Mouse (Mus musculus) midbrain, embryonic 10.5 days (tissue): Measurements from ENCODE around the gene Hyal3. TPM values are rescaled to one million over a fixed set of nuclear protein-coding genes. Genes with fewer than 3 reads are reported as not detected.

Source experiments
- DNase-seq: peaks from one replicate; pipeline ENCODE4 v3.0.0-alpha.2; 2017; ENCODE audit warnings: low spot score
- H3K27ac ChIP-seq: fragments of 300-500 bp; sonication (generic); replicated peaks from 2 replicates; pipeline ENCODE4 v1.5.1; 2016; ENCODE audit warnings: mild to moderate bottlenecking
- H3K27me3 ChIP-seq: fragments of 300-500 bp; sonication (generic); 2 replicates; pipeline ENCODE4 v1.6.1; 2016; ENCODE audit warnings: low read depth, mild to moderate bottlenecking; ENCODE audit not compliant: poor library complexity, severe bottlenecking
- H3K36me3 ChIP-seq: fragments of 300-500 bp; sonication (generic); 2 replicates; pipeline ENCODE4 v1.6.1; 2016; ENCODE audit warnings: mild to moderate bottlenecking, moderate library complexity
- H3K4me1 ChIP-seq: fragments of 300-500 bp; sonication (generic); 2 replicates; pipeline ENCODE4 v1.6.1; 2016
- H3K4me3 ChIP-seq: fragments of 300-500 bp; sonication (generic); 2 replicates; pipeline ENCODE4 v1.5.1; 2016; ENCODE audit warnings: mild to moderate bottlenecking, moderate library complexity
- H3K9me3 ChIP-seq: fragments of 300-500 bp; sonication (generic); replicated peaks from 2 replicates; pipeline ENCODE4 v1.6.1; 2016; ENCODE audit warnings: mild to moderate bottlenecking
- WGBS: fragments of 180-500 bp; shearing (Covaris S2); methylation state at CpG from one replicate; pipeline ENCODE4 v1.1.7; 2016; 5-methylcytosine and 5-hydroxymethylcytosine counted together
- polyA plus RNA-seq: library from polyadenylated mRNA; unstranded; fragments of >200 nt; fragmentation: Nextera tagmentation; extraction: Ambion mirVana; gene quantifications from 2 replicates; pipeline ENCODE4 v1.2.1, GENCODE M21; 2016

The Hyal3 gene
- polyA plus RNA-seq, 1 experiment from 2014 or later = 0.62 TPM

- peaks cover 44% of the 10 kb centered on the region for H3K36me3 ChIP-seq
- no peak for DNase-seq
- H3K27me3 ChIP-seq = peaks cover 10% of the 10 kb centered on the region
- no peak overlapping the region for H3K27ac ChIP-seq
- H3K4me3 ChIP-seq = peak overlapping the region; percentile 68; the same call in 1 of the 2 replicates
- H3K4me1 ChIP-seq = peaks cover 59% of the 10 kb centered on the region
- H3K9me3 ChIP-seq = no peaks in the 10 kb centered on the region
- 88% methylated on average over 11 of the region's 11 CpGs for whole genome bisulfite sequencing
These were observed 37.3 kb upstream of the Hyal3 start for GRCm38 (mm10) chr9:107543299-107543698.

GRCm38 (mm10) chr9:107544196-107544700 is 36.4 kb upstream of the Hyal3 start:
- 96% methylated on average over 17 of the region's 17 CpGs for WGBS
- Histone ChIP-seq H3K4me3 (no peak overlapping the region), H3K9me3 (no peaks in the 10 kb centered on the region), H3K27me3 (peaks cover 19% of the 10 kb centered on the region), H3K4me1 (peaks cover 59% of the 10 kb centered on the region), H3K36me3 (peaks cover 34% of the 10 kb centered on the region), H3K27ac (no peak overlapping the region)
- DNase-seq = no peak

- 93% methylated on average over 12 of the region's 12 CpGs for WGBS
- Histone ChIP-seq H3K4me3 (no peak overlapping the region), H3K27ac (no peak overlapping the region), H3K36me3 (peaks cover 29% of the 10 kb centered on the region), H3K27me3 (peaks cover 24% of the 10 kb centered on the region), H3K4me1 (peaks cover 60% of the 10 kb centered on the region), H3K9me3 (no peaks in the 10 kb centered on the region)
- no peak for DNase-seq
These were observed 35.9 kb upstream of the Hyal3 start for GRCm38 (mm10) chr9:107544729-107545128.

GRCm38 (mm10) chr9:107545199-107545598 is 35.4 kb upstream of the Hyal3 start:
- H3K4me1 ChIP-seq = peaks cover 65% of the 10 kb centered on the region
- peaks cover 25% of the 10 kb centered on the region for H3K36me3 ChIP-seq
- H3K4me3 ChIP-seq = no peak overlapping the region
- H3K27me3 ChIP-seq = peaks cover 29% of the 10 kb centered on the region
- WGBS = 91% methylated on average over 10 of the region's 10 CpGs
- no peak for DNase-seq
- no peaks in the 10 kb centered on the region for H3K9me3 ChIP-seq
- H3K27ac ChIP-seq = no peak overlapping the region

GRCm38 (mm10) chr9:107545602-107546001 is 35.0 kb upstream of the Hyal3 start:
- Histone ChIP-seq H3K4me3 (no peak overlapping the region), H3K4me1 (peaks cover 67% of the 10 kb centered on the region), H3K27me3 (peaks cover 33% of the 10 kb centered on the region), H3K27ac (no peak overlapping the region), H3K9me3 (no peaks in the 10 kb centered on the region), H3K36me3 (peaks cover 23% of the 10 kb centered on the region)
- WGBS = 8% methylated on average over 3 of the region's 3 CpGs
- peak; percentile 77 for DNase-seq

- H3K4me1 ChIP-seq = peaks cover 70% of the 10 kb centered on the region
- peak; percentile 90 for DNase-seq
- peaks cover 47% of the 10 kb centered on the region for H3K27me3 ChIP-seq
- peak within 1 kb of the TSS; percentile 46 for H3K27ac ChIP-seq
- peak within 1 kb of the TSS; percentile 44 for H3K4me3 ChIP-seq
- WGBS = 6% methylated on average over 20 of the region's 20 CpGs
- no peaks in the 10 kb centered on the region for H3K9me3 ChIP-seq
- peaks cover 23% of the 10 kb centered on the region for H3K36me3 ChIP-seq
These were observed 33.6 kb upstream of the Hyal3 start, which contains the start of gene Zmynd10 for GRCm38 (mm10) chr9:107547026-107547425. Gene Zmynd10 (plus strand): TSS chr9:107547298.

GRCm38 (mm10) chr9:107547957-107548356 is 32.7 kb upstream of the Hyal3 start:
- H3K36me3 ChIP-seq = peaks cover 23% of the 10 kb centered on the region
- H3K27ac ChIP-seq = 0 out of 2 replicates have a peak overlapping the region, but pooled peaks have one; percentile 5
- 81% methylated on average over 5 of the region's 5 CpGs for WGBS
- H3K27me3 ChIP-seq = peaks cover 56% of the 10 kb centered on the region
- peaks cover 70% of the 10 kb centered on the region for H3K4me1 ChIP-seq
- H3K4me3 ChIP-seq = no peak overlapping the region
- no peak for DNase-seq
- no peaks in the 10 kb centered on the region for H3K9me3 ChIP-seq

GRCm38 (mm10) chr9:107548820-107549219 is 31.8 kb upstream of the Hyal3 start:
- no peaks in the 10 kb centered on the region for H3K9me3 ChIP-seq
- 90% methylated on average over 10 of the region's 10 CpGs for WGBS
- DNase-seq = no peak
- no peak overlapping the region for H3K4me3 ChIP-seq
- peaks cover 71% of the 10 kb centered on the region for H3K4me1 ChIP-seq
- peaks cover 16% of the 10 kb centered on the region for H3K36me3 ChIP-seq
- peaks cover 63% of the 10 kb centered on the region for H3K27me3 ChIP-seq
- H3K27ac ChIP-seq = no peak overlapping the region

GRCm38 (mm10) chr9:107549297-107550074 is 31.1 kb upstream of the Hyal3 start:
- 0 out of 2 replicates have a peak overlapping the region, but pooled peaks have one; percentile 58 for H3K4me3 ChIP-seq
- 89% methylated on average over 20 of the region's 20 CpGs for WGBS
- H3K4me1 ChIP-seq = peaks cover 76% of the 10 kb centered on the region
- H3K9me3 ChIP-seq = no peaks in the 10 kb centered on the region
- peaks cover 63% of the 10 kb centered on the region for H3K27me3 ChIP-seq
- H3K27ac ChIP-seq = no peak overlapping the region
- DNase-seq = no peak
- peaks cover 9% of the 10 kb centered on the region for H3K36me3 ChIP-seq

- Histone ChIP-seq H3K9me3 (no peaks in the 10 kb centered on the region), H3K4me1 (peaks cover 81% of the 10 kb centered on the region), H3K4me3 (peak overlapping the region; percentile 58), H3K27me3 (peaks cover 63% of the 10 kb centered on the region), H3K36me3 (no peaks in the 10 kb centered on the region), H3K27ac (peak overlapping the region; percentile 80)
- 17% methylated on average over 23 of the region's 23 CpGs for WGBS
- no peak for DNase-seq
These were observed 30.0 kb upstream of the Hyal3 start for GRCm38 (mm10) chr9:107550491-107551116.

- peak; percentile 76 for DNase-seq
- Histone ChIP-seq H3K9me3 (no peaks in the 10 kb centered on the region), H3K27me3 (peaks cover 63% of the 10 kb centered on the region), H3K36me3 (peaks cover under 1% of the 10 kb centered on the region; the same call in 1 of the 2 replicates), H3K4me3 (peak within 1 kb of the TSS; percentile 58), H3K4me1 (peaks cover 82% of the 10 kb centered on the region), H3K27ac (peak within 1 kb of the TSS; percentile 80)
- under 1% methylated on average over 61 of the region's 63 CpGs for WGBS
These were observed 29.3 kb upstream of the Hyal3 start, which contains the start of gene Rassf1 for GRCm38 (mm10) chr9:107551117-107551889. Gene Rassf1 (plus strand): TSS chr9:107551555.

- Histone ChIP-seq H3K27me3 (peaks cover 63% of the 10 kb centered on the region), H3K36me3 (peaks cover 6% of the 10 kb centered on the region), H3K9me3 (no peaks in the 10 kb centered on the region), H3K4me1 (peaks cover 82% of the 10 kb centered on the region), H3K27ac (peak overlapping the region; percentile 80), H3K4me3 (peak overlapping the region; percentile 58)
- DNase-seq = no peak
- WGBS = 3% methylated on average over 8 of the region's 8 CpGs
These were observed 28.7 kb upstream of the Hyal3 start for GRCm38 (mm10) chr9:107551890-107552355.
